Mouse (Mus musculus) erythroblast, embryonic 14.5 days (primary cell): ENCODE measurements around the gene Evl. TPM values are rescaled to one million over a fixed set of nuclear protein-coding genes. Genes with fewer than 3 reads are reported as not detected.

ENCODE experiments used
- H3K27me3 ChIP-seq: 2 replicates; pipeline ENCODE4 v1.6.1; 2012; ENCODE audit warnings: inconsistent platforms; ENCODE audit not compliant: control insufficient read depth
- H3K36me3 ChIP-seq: 2 replicates; pipeline ENCODE4 v1.6.1; 2012; ENCODE audit warnings: mild to moderate bottlenecking, inconsistent platforms; ENCODE audit not compliant: control insufficient read depth
- H3K4me1 ChIP-seq: 2 replicates; pipeline ENCODE4 v1.6.1; 2012; ENCODE audit warnings: inconsistent platforms; ENCODE audit not compliant: control insufficient read depth
- H3K4me3 ChIP-seq: replicated peaks from 2 replicates; pipeline ENCODE3; 2012; ENCODE audit warnings: moderate library complexity, mild to moderate bottlenecking, inconsistent platforms
- H3K9me3 ChIP-seq: 2 replicates; pipeline ENCODE4 v1.6.1; 2012; ENCODE audit warnings: low read length, inconsistent platforms, mixed read lengths; ENCODE audit not compliant: control insufficient read depth
- GATA1 ChIP-seq: IDR thresholded peaks from 2 replicates; pipeline ENCODE4 v1.6.1; 2012; ENCODE audit warnings: low read length, inconsistent platforms, mixed read lengths
- TAL1 ChIP-seq: IDR thresholded peaks from 3 replicates; pipeline ENCODE4 v1.6.1; 2012; ENCODE audit warnings: low read length, inconsistent platforms, mixed read lengths
- polyA plus RNA-seq: library from polyadenylated mRNA; stranded (reverse); fragments of >175 nt; gene quantifications from 2 replicates; pipeline ENCODE4 v1.2.3, GENCODE M21; 2012

Gene Evl
- polyA plus RNA-seq, 1 experiment, result 1.6 TPM

- Histone ChIP-seq H3K4me3 (no peak overlapping the region), H3K36me3 (no peaks in the 10 kb centered on the region), H3K9me3 (no peaks in the 10 kb centered on the region), H3K4me1 (no peaks in the 10 kb centered on the region), H3K27me3 (no peaks in the 10 kb centered on the region)
- TF ChIP-seq TAL1 (no peak), GATA1 (no peak)
Observed at GRCm38 (mm10) chr12:108609446-108609845, 54.9 kb downstream of the Evl start.

- Histone ChIP-seq H3K36me3 (no peaks in the 10 kb centered on the region), H3K27me3 (no peaks in the 10 kb centered on the region), H3K9me3 (no peaks in the 10 kb centered on the region), H3K4me3 (no peak overlapping the region), H3K4me1 (no peaks in the 10 kb centered on the region)
- TF ChIP-seq GATA1 (no peak), TAL1 (no peak)
Observed at GRCm38 (mm10) chr12:108610255-108610654, 55.7 kb downstream of the Evl start.

GRCm38 (mm10) chr12:108613081-108613480, 58.6 kb downstream of the Evl start:
- Histone ChIP-seq H3K27me3 (no peaks in the 10 kb centered on the region), H3K9me3 (no peaks in the 10 kb centered on the region), H3K4me1 (no peaks in the 10 kb centered on the region), H3K4me3 (no peak overlapping the region), H3K36me3 (no peaks in the 10 kb centered on the region)
- TF ChIP-seq GATA1, result no peak
- no peak for TF ChIP-seq TAL1

- no peaks in the 10 kb centered on the region for H3K27me3 ChIP-seq
- no peaks in the 10 kb centered on the region; the same call in 1 of the 2 replicates for H3K4me1 ChIP-seq
- H3K9me3 ChIP-seq, result no peaks in the 10 kb centered on the region
- no peak overlapping the region for H3K4me3 ChIP-seq
- no peaks in the 10 kb centered on the region for H3K36me3 ChIP-seq
- TF ChIP-seq TAL1 (no peak), GATA1 (no peak)
Observed at GRCm38 (mm10) chr12:108617511-108617910, 63.0 kb downstream of the Evl start.

GRCm38 (mm10) chr12:108619853-108620416, 65.4 kb downstream of the Evl start:
- no peaks in the 10 kb centered on the region for H3K9me3 ChIP-seq
- no peaks in the 10 kb centered on the region for H3K27me3 ChIP-seq
- H3K4me1 ChIP-seq, result no peaks in the 10 kb centered on the region; the same call in 1 of the 2 replicates
- no peak overlapping the region for H3K4me3 ChIP-seq
- H3K36me3 ChIP-seq, result no peaks in the 10 kb centered on the region
- no peak for TF ChIP-seq GATA1
- TF ChIP-seq TAL1, result no peak

GRCm38 (mm10) chr12:108622406-108622805, 67.9 kb downstream of the Evl start:
- H3K36me3 ChIP-seq, result no peaks in the 10 kb centered on the region
- H3K4me1 ChIP-seq, result no peaks in the 10 kb centered on the region; the same call in 1 of the 2 replicates
- H3K27me3 ChIP-seq, result no peaks in the 10 kb centered on the region
- no peak overlapping the region for H3K4me3 ChIP-seq
- no peaks in the 10 kb centered on the region for H3K9me3 ChIP-seq
- TF ChIP-seq TAL1 (no peak), GATA1 (no peak)

GRCm38 (mm10) chr12:108629556-108629955, 75.0 kb downstream of the Evl start:
- no peak for TF ChIP-seq GATA1
- no peak for TF ChIP-seq TAL1
- no peaks in the 10 kb centered on the region for H3K27me3 ChIP-seq
- no peak overlapping the region for H3K4me3 ChIP-seq
- H3K9me3 ChIP-seq, result no peaks in the 10 kb centered on the region
- H3K36me3 ChIP-seq, result no peaks in the 10 kb centered on the region
- peaks cover 20% of the 10 kb centered on the region for H3K4me1 ChIP-seq

- no peaks in the 10 kb centered on the region for H3K27me3 ChIP-seq
- no peak overlapping the region for H3K4me3 ChIP-seq
- no peaks in the 10 kb centered on the region for H3K36me3 ChIP-seq
- no peaks in the 10 kb centered on the region for H3K9me3 ChIP-seq
- H3K4me1 ChIP-seq, result peaks cover 20% of the 10 kb centered on the region
- TF ChIP-seq TAL1 (no peak), GATA1 (no peak)
Observed at GRCm38 (mm10) chr12:108630741-108631688, 76.5 kb downstream of the Evl start.

- TF ChIP-seq GATA1 (no peak), TAL1 (no peak)
- H3K27me3 ChIP-seq, result no peaks in the 10 kb centered on the region
- peaks cover 20% of the 10 kb centered on the region for H3K4me1 ChIP-seq
- H3K36me3 ChIP-seq, result no peaks in the 10 kb centered on the region
- H3K9me3 ChIP-seq, result no peaks in the 10 kb centered on the region
- no peak overlapping the region for H3K4me3 ChIP-seq
Observed at GRCm38 (mm10) chr12:108632501-108632900, 78.0 kb downstream of the Evl start.
